Mouse (Mus musculus) cerebellum, adult 11 months (tissue): Measurements from ENCODE around the gene Acadsb.

Experiments
- DNase-seq: peaks from one replicate; pipeline ENCODE4 v3.0.0; 2022

The Acadsb gene

GRCm38 (mm10) chr7:131465735-131466134 is 55.3 kb downstream of the Acadsb start:
- DNase-seq = no peak

DNA sequence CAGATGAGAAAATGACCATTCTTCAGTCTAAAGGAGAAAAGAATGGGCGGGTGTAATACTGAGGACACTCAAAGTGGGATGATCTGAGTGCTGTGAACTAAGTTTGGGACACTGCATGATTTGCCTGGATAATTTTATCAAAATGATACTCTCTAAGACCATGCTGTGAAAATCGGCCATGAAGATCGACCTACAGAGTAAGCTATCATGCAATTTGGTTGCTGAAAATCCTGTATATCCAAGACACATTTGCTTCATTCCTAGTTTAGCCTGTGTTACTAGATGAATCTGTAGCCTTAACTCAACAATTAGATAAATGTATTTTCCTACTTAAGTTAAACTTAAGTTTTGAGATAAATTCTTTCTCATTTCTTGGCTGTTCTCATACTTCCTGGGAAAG is 56.9 kb downstream of the Acadsb start:
- DNase-seq = no peak

- DNase-seq = no peak
Measured at GRCm38 (mm10) chr7:131469506-131469905, 59.1 kb downstream of the Acadsb start.

DNA sequence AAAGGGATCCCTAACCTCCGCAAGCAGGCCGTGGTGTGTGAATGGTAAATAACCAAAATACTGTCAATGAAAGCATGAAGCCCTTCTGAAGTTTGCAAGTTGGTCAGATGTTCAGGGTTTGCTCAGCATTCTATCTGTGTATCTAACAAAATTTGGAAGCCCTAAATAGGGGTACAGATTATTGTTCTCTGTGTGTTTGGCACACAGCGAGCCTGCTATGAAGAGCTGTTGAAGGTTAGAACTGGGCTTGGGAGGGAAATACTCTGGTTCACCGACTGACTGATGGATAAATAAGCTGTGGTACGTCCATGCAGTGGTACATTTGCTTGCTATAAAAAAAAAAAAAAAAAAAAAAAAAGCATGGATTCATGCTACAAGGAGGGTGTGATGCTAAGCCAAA is 61.1 kb downstream of the Acadsb start:
- DNase-seq = no peak

GRCm38 (mm10) chr7:131477140-131477539 is 66.7 kb downstream of the Acadsb start:
- DNase-seq = no peak

DNA sequence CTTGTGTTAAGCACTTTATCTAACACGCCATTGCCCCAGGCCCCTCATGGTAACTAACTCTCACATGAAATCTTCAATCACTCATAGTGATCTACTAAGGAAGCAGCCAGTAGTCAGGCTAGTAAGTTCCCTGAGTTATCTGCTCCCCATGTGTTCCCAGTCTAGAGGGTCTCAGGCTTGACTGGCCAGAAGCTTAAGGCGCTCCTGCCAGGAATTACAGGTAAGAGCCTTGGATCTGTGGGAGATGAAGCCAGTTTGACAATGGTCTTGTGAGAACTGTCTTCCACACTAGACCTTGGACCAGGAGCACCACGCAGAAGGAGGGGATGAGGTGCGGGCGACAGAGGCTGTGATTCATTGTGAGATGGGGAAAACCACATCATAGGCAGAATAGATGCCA is 68.0 kb downstream of the Acadsb start:
- DNase-seq = no peak
